Mouse (Mus musculus): Measurements from ENCODE around the gene Cds2. TPM values are rescaled to one million over a fixed set of nuclear protein-coding genes. Genes with fewer than 3 reads are reported as not detected.
"Not testable (repeated sequence)": the region's sequence is repeated elsewhere in the genome, so short reads cannot be mapped to it uniquely, and the experiment has no call there.

Gene Cds2
- polyA plus RNA-seq, 1 experiment, result 36.9 TPM

GRCm38 (mm10) chr2:132265196-132265595 lies 2.2 kb downstream of the Cds2 start:
- no peak for DNase-seq (ENCODE audit: low read depth)

GRCm38 (mm10) chr2:132266086-132266485 lies 3.1 kb downstream of the Cds2 start:
- DNase-seq (ENCODE audit: low read depth), result no peak

GRCm38 (mm10) chr2:132269217-132269616 lies 6.3 kb downstream of the Cds2 start:
- DNase-seq (ENCODE audit: low read depth), result no peak

GRCm38 (mm10) chr2:132270331-132270951 lies 7.5 kb downstream of the Cds2 start:
- no peak for DNase-seq (ENCODE audit: low read depth)

- no peak for DNase-seq (ENCODE audit: low read depth)
Measured at GRCm38 (mm10) chr2:132272694-132273389, 9.9 kb downstream of the Cds2 start.

- DNase-seq (ENCODE audit: low read depth), result no peak
Measured at GRCm38 (mm10) chr2:132275527-132275926, 12.6 kb downstream of the Cds2 start.

GRCm38 (mm10) chr2:132276249-132276648 lies 13.3 kb downstream of the Cds2 start:
- no peak for DNase-seq (ENCODE audit: low read depth)

- no peak for DNase-seq (ENCODE audit: low read depth)
Measured at GRCm38 (mm10) chr2:132278273-132278853, 15.4 kb downstream of the Cds2 start.

- no peak for DNase-seq (ENCODE audit: low read depth)
Measured at GRCm38 (mm10) chr2:132279336-132279882, 16.5 kb downstream of the Cds2 start.

GRCm38 (mm10) chr2:132279978-132280377 lies 17.0 kb downstream of the Cds2 start:
- no peak for DNase-seq (ENCODE audit: low read depth)

- DNase-seq (ENCODE audit: low read depth), result no peak
Measured at GRCm38 (mm10) chr2:132280518-132281120, 17.7 kb downstream of the Cds2 start.

- DNase-seq (ENCODE audit: low read depth), result no peak
Measured at GRCm38 (mm10) chr2:132281560-132282452, 18.9 kb downstream of the Cds2 start.

- no peak for DNase-seq (ENCODE audit: low read depth)
Measured at GRCm38 (mm10) chr2:132282453-132283174, 19.7 kb downstream of the Cds2 start.

- DNase-seq (ENCODE audit: low read depth), result no peak
Measured at GRCm38 (mm10) chr2:132283236-132284070, 20.5 kb downstream of the Cds2 start.

GRCm38 (mm10) chr2:132284492-132285139 lies 21.7 kb downstream of the Cds2 start:
- no peak for DNase-seq (ENCODE audit: low read depth)

GRCm38 (mm10) chr2:132285722-132286121 lies 22.8 kb downstream of the Cds2 start:
- not testable (repeated sequence) for DNase-seq (ENCODE audit: low read depth)

- no peak for DNase-seq (ENCODE audit: low read depth)
Measured at GRCm38 (mm10) chr2:132286376-132287076, 23.6 kb downstream of the Cds2 start.

- not testable (repeated sequence) for DNase-seq (ENCODE audit: low read depth)
Measured at GRCm38 (mm10) chr2:132289213-132289612, 26.3 kb downstream of the Cds2 start.

- no peak for DNase-seq (ENCODE audit: low read depth)
Measured at GRCm38 (mm10) chr2:132290808-132291207, 27.9 kb downstream of the Cds2 start.

All from gonadal fat pad, adult 2 months (tissue).